Mouse (Mus musculus) hindbrain, embryonic 11.5 days (tissue): ENCODE results near the gene Hmgb1. TPM values are rescaled to one million over a fixed set of nuclear protein-coding genes. Genes with fewer than 3 reads are reported as not detected.
A peak's percentile ranks its signal among the peaks of the same experiment; 100 is the strongest.

ENCODE experiments used
- ATAC-seq: fragments of 200-750 bp; cut with Nextera tagmentation; 2 replicates; pipeline ENCODE4 v1.8.0; 2017; ENCODE audit warnings: mild to moderate bottlenecking, moderate TSS enrichment, moderate library complexity; ENCODE audit not compliant: low FRiP score
- DNase-seq: peaks from one replicate; pipeline ENCODE4 v3.0.0-alpha.2; 2015; ENCODE audit warnings: low spot score
- H3K27ac ChIP-seq: fragments of 300-500 bp; sonication (generic); 2 replicates; pipeline ENCODE4 v1.5.1; 2014; ENCODE audit warnings: mild to moderate bottlenecking, low read depth, low read length
- H3K27me3 ChIP-seq: fragments of 300-500 bp; sonication (generic); 2 replicates; pipeline ENCODE4 v1.6.1; 2014; ENCODE audit warnings: mild to moderate bottlenecking, low read length, moderate library complexity, mixed read lengths; ENCODE audit not compliant: control insufficient read depth, insufficient read depth
- H3K36me3 ChIP-seq: fragments of 300-500 bp; sonication (generic); 2 replicates; pipeline ENCODE4 v1.6.1; 2014; ENCODE audit warnings: mild to moderate bottlenecking, low read length, moderate library complexity, mixed read lengths; ENCODE audit not compliant: control insufficient read depth, insufficient read depth
- H3K4me1 ChIP-seq: fragments of 300-500 bp; sonication (generic); replicated peaks from 2 replicates; pipeline ENCODE4 v1.6.1; 2014; ENCODE audit warnings: low read length, mixed read lengths; ENCODE audit not compliant: control insufficient read depth, insufficient read depth
- H3K4me2 ChIP-seq: fragments of 300-500 bp; sonication (generic); replicated peaks from 2 replicates; pipeline ENCODE4 v1.6.1; 2014; ENCODE audit warnings: mild to moderate bottlenecking, low read depth, low read length
- H3K4me3 ChIP-seq: fragments of 300-500 bp; sonication (generic); 2 replicates; pipeline ENCODE4 v1.5.1; 2014; ENCODE audit warnings: low read depth, low read length
- H3K9ac ChIP-seq: fragments of 300-500 bp; sonication (generic); 2 replicates; pipeline ENCODE4 v1.6.1; 2014; ENCODE audit warnings: low read depth, low read length
- H3K9me3 ChIP-seq: fragments of 300-500 bp; sonication (generic); 2 replicates; pipeline ENCODE4 v1.6.1; 2016; ENCODE audit warnings: low read length; ENCODE audit not compliant: control insufficient read depth
- WGBS: fragments of 180-500 bp; shearing (Covaris S2); extraction: QIAGEN DNeasy Blood & Tissue Kit; methylation state at CpG from one replicate; pipeline ENCODE4 v1.1.7; 2014; 5-methylcytosine and 5-hydroxymethylcytosine counted together
- polyA plus RNA-seq: library from polyadenylated mRNA; unstranded; fragments of >200 nt; fragmentation: Nextera tagmentation; extraction: Ambion mirVana; gene quantifications from 2 replicates; pipeline ENCODE4 v1.2.1, GENCODE M21; 2014

Hmgb1 gene
- 1,633 and 1,649 TPM in 2 replicates for polyA plus RNA-seq

DNA sequence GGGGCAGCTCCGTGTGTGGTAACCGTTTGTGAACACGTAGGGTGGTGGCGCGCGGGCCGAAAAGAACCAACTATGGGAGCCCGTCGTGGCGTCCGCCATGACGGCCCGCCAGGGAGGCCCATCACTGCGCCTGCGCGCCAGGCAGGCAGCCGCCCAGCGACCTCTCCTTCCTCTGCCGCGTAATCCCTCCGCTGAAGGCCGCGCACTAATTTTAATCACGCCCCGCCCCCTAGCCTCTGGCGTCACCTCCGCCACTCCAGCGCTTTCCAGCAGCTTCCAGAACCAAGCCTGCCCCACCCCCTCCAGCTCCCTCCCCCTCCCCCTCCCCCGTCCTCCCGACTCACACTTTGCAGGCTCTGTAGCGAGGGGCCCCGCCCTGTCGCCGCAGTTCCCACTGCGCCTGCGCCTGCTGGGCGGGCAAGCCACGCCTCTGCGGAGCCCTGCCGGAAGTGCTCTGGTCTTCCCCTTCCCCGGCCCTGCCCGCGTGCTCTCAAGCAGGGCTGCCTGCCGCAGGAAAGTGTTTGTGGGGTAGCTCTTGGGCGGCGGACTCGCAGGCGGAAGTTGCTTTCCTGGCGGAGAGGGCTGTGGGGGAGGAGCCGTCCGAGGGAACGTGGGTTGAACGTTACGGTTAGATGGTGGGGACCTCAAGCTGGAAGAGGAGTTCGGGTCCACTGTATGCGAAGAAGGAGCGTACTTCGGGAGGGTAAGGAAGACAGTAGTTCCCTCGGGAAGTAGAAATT lies at the start of gene Hmgb1, which contains the start of gene Uspl1:
TSS of gene Hmgb1 (minus strand) at position 386 of the 740 bp plus-strand sequence.
TSS of gene Uspl1 (plus strand) at position 247 of the 740 bp plus-strand sequence.
- Histone ChIP-seq H3K36me3 (0 out of 2 replicates have a peak, but pooled peaks cover 4% of the 10 kb centered on the region), H3K27me3 (no peaks in the 10 kb centered on the region), H3K4me3 (peak within 1 kb of the TSS; percentile 72), H3K4me1 (0 out of 2 replicates have a peak, but pooled peaks cover 5% of the 10 kb centered on the region), H3K9ac (peak within 1 kb of the TSS; percentile 86), H3K9me3 (no peaks in the 10 kb centered on the region), H3K27ac (peak within 1 kb of the TSS; percentile 92), H3K4me2 (peak within 1 kb of the TSS; percentile 74)
- DNase-seq: peak; percentile 99
- WGBS: under 1% methylated on average over 56 of the region's 59 CpGs
- peak; percentile 96 for ATAC-seq

- ATAC-seq (peak; percentile 48; the same call in 1 of the 2 replicates), DNase-seq (no peak)
- Histone ChIP-seq H3K9me3 (no peaks in the 10 kb centered on the region), H3K4me2 (peak overlapping the region; percentile 34; the same call in 1 of the 2 replicates), H3K9ac (peak overlapping the region; percentile 64; the same call in 1 of the 2 replicates), H3K27ac (peak overlapping the region; percentile 90), H3K4me1 (no peaks in the 10 kb centered on the region), H3K36me3 (no peaks in the 10 kb centered on the region), H3K4me3 (peak overlapping the region; percentile 46), H3K27me3 (no peaks in the 10 kb centered on the region)
- 78% methylated on average over 17 of the region's 18 CpGs for WGBS
These were observed 45.5 kb upstream of the Hmgb1 start for GRCm38 (mm10) chr5:149229619-149230339.

DNA sequence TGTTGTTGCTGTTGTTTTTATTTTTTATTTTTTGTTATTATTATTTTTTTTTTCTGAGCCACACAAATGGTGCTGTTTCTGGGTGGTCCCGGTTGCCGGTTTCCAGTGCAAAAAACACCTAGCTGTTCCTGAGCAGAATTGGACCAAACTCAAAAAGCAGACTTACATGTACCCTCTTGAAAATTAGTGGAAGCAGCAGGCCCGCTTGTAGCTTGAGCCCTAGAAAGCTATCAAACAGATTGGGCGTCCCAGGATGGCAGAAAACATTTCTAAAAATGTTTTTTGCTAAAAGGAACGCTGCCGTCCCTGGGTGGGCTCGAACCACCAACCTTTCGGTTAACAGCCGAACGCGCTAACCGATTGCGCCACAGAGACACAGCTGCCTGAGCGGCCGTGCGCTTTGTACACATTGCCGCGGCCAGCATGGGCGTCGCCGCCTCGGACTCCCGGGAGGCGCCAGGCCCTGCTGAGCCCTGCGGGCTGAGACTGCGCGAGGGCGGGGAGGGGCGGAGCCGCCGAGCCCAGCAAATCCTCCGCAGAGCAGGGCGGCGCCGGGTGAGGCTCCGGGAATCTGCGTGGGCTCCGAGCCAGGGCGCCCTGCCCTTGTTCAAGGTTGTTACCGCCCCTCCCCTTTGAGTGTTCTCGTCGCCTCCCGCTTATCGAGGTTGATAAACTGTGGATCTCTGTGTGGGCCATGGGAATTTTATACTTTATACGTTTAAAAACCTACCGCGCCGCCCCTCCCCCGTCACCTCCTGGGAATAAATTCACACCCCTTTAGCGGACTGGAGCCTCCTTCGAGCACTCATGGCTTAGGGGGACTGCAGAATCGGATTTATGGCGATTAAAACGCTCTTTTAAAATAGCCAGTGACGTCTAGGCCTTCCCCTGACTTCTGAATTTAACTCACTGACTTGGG lies 44.7 kb upstream of the Hmgb1 start:
- 3% methylated on average over 55 of the region's 55 CpGs for WGBS
- DNase-seq: peak; percentile 99
- Histone ChIP-seq H3K9ac (peak overlapping the region; percentile 64), H3K9me3 (no peaks in the 10 kb centered on the region), H3K27me3 (no peaks in the 10 kb centered on the region), H3K4me1 (no peaks in the 10 kb centered on the region), H3K4me2 (peak overlapping the region; percentile 38), H3K4me3 (peak overlapping the region; percentile 46), H3K27ac (peak overlapping the region; percentile 90), H3K36me3 (no peaks in the 10 kb centered on the region)
- ATAC-seq: peak; percentile 99

GRCm38 (mm10) chr5:149224666-149225065 lies 40.4 kb upstream of the Hmgb1 start:
- Histone ChIP-seq H3K36me3 (no peaks in the 10 kb centered on the region), H3K9me3 (no peaks in the 10 kb centered on the region), H3K4me2 (no peak overlapping the region), H3K4me3 (no peak overlapping the region), H3K4me1 (no peaks in the 10 kb centered on the region), H3K27ac (no peak overlapping the region), H3K9ac (no peak overlapping the region), H3K27me3 (no peaks in the 10 kb centered on the region)
- no peak for ATAC-seq
- WGBS: 28% methylated on average over 7 of the region's 7 CpGs
- DNase-seq: no peak

GRCm38 (mm10) chr5:149221355-149221754 lies 37.1 kb upstream of the Hmgb1 start:
- Histone ChIP-seq H3K27me3 (no peaks in the 10 kb centered on the region), H3K4me1 (no peaks in the 10 kb centered on the region), H3K9ac (no peak overlapping the region), H3K36me3 (no peaks in the 10 kb centered on the region), H3K9me3 (no peaks in the 10 kb centered on the region), H3K4me3 (no peak overlapping the region), H3K4me2 (no peak overlapping the region), H3K27ac (no peak overlapping the region)
- DNase-seq: no peak
- ATAC-seq: no peak
- 94% methylated on average over 4 of the region's 4 CpGs for WGBS

GRCm38 (mm10) chr5:149219493-149219892 lies 35.2 kb upstream of the Hmgb1 start:
- no peak overlapping the region for H3K4me2 ChIP-seq
- peaks cover 8% of the 10 kb centered on the region; the same call in 1 of the 2 replicates for H3K36me3 ChIP-seq
- no peak overlapping the region for H3K9ac ChIP-seq
- no peak for DNase-seq
- no peaks in the 10 kb centered on the region for H3K27me3 ChIP-seq
- H3K4me1 ChIP-seq: no peaks in the 10 kb centered on the region
- 85% methylated on average over 3 of the region's 3 CpGs for whole genome bisulfite sequencing
- ATAC-seq: no peak
- H3K4me3 ChIP-seq: no peak overlapping the region
- H3K27ac ChIP-seq: no peak overlapping the region
- H3K9me3 ChIP-seq: no peaks in the 10 kb centered on the region

DNA sequence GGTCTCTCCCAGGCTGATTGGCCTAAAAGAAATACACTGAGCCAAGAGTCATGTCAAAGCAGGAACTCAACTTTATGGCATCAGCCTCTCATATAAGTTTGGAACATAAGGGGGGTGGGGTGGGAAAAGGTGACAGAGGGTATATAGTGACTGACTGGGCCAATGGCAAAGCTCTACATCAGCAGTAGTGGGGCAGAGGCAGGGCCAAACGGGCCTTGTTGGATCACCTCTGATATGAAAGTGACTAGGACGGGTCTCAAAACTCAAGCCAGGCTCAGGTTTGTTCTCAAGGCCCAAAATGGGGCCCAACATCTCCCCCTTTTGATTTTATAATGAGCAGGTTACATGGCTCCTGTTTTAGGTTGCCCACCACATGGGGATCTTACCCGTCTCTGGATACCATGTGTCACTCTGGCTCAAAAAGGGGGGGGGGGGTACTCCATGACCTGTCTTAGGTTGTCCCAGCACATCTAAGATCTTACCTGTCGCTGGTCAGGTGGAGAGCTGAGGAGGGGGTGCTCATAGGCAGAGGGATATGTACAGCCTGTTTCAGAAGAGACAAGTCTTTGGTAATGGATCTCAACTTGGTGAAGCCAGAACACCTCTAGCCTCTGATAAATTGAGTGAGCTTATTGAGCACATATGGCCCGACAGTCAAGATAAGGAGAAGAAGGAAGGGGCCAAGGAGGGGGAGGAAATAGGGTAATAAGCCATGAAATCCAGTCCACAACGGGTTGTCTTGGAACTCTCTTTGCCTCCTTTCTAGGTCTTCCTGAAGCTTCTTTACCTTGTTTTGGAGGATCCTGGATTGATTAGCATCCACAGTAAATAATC lies 33.5 kb upstream of the Hmgb1 start:
- H3K36me3 ChIP-seq: peaks cover 12% of the 10 kb centered on the region
- H3K9ac ChIP-seq: no peak overlapping the region
- no peak overlapping the region for H3K4me2 ChIP-seq
- peak; percentile 38; the same call in 1 of the 2 replicates for ATAC-seq
- peaks cover 2% of the 10 kb centered on the region; the same call in 1 of the 2 replicates for H3K27me3 ChIP-seq
- WGBS: 86% methylated on average over 6 of the region's 6 CpGs
- H3K9me3 ChIP-seq: no peaks in the 10 kb centered on the region
- H3K27ac ChIP-seq: no peak overlapping the region
- no peak overlapping the region for H3K4me3 ChIP-seq
- no peaks in the 10 kb centered on the region for H3K4me1 ChIP-seq
- no peak for DNase-seq
